Mouse (Mus musculus) brown adipose tissue, adult 24 weeks (tissue): Measurements from ENCODE around the gene Nrxn2. TPM values are rescaled to one million over a fixed set of nuclear protein-coding genes. Genes with fewer than 3 reads are reported as not detected.
A peak's percentile ranks its signal among the peaks of the same experiment; 100 is the strongest.

Source experiments
- H3K27ac ChIP-seq: fragments of 200-500 bp; replicated peaks from 2 replicates; pipeline ENCODE4 v1.5.1; 2012; ENCODE audit warnings: low read depth, mild to moderate bottlenecking, low read length
- H3K4me1 ChIP-seq: fragments of 200-500 bp; 2 replicates; pipeline ENCODE4 v1.6.1; 2012; ENCODE audit warnings: low read length, mixed read lengths; ENCODE audit not compliant: control insufficient read depth, insufficient read depth, insufficient read length
- H3K4me3 ChIP-seq: fragments of 200-500 bp; 2 replicates; pipeline ENCODE4 v1.5.1; 2012; ENCODE audit warnings: low read depth, mild to moderate bottlenecking, low read length, moderate library complexity; ENCODE audit not compliant: insufficient read depth
- polyA plus RNA-seq: library from polyadenylated mRNA; stranded (reverse); fragments of >200 nt; gene quantifications from 2 replicates; pipeline ENCODE4 v1.2.4, GENCODE M21; 2012; ENCODE audit not compliant: missing spikeins, insufficient read depth, insufficient read length

Gene Nrxn2
- polyA plus RNA-seq, 1 experiment: 1.1 TPM

DNA sequence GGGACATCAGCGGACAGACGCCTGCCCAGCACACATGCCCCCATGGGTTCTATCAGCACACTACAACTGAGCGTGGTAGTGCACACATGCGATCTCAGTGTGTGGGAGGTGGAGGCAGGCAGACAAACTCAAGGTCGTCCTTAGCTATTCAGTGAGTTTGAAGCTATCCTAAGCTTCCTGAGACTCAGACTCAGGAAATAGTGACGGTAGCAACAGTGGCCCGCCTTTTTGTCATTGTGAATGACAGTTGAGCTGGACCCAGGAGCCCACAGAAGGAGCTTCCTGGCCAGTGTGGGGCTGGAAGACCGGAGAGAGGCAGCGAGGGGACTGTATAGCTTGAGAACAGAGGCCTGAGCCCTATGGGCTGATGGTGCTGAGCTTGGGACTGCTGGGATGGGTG lies 54.3 kb downstream of the Nrxn2 start:
- no peaks in the 10 kb centered on the region; the same call in 1 of the 2 replicates for H3K4me1 ChIP-seq
- no peak overlapping the region for H3K27ac ChIP-seq
- H3K4me3 ChIP-seq: no peak overlapping the region

DNA sequence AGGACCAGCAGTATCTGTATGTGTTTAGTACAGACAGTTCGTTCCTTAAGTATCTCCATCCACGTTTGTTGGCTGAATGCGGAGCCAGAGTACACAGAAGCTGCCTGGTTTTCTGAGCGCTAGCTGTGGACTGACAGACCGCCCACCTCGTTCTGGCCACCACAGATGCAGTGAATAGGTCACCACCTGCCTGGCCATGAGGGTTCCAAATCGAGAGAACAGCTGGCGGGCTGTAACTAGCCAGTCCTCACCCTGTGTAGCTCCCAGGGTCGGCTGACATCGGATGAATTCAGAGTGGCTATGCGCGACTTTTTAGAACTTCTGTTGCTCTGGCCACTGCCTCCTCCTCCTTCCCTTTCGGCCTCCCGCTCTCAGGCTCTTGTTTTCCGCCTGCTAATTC lies 56.2 kb downstream of the Nrxn2 start:
- no peaks in the 10 kb centered on the region; the same call in 1 of the 2 replicates for H3K4me1 ChIP-seq
- peak overlapping the region; percentile 59 for H3K27ac ChIP-seq
- H3K4me3 ChIP-seq: no peak overlapping the region

DNA sequence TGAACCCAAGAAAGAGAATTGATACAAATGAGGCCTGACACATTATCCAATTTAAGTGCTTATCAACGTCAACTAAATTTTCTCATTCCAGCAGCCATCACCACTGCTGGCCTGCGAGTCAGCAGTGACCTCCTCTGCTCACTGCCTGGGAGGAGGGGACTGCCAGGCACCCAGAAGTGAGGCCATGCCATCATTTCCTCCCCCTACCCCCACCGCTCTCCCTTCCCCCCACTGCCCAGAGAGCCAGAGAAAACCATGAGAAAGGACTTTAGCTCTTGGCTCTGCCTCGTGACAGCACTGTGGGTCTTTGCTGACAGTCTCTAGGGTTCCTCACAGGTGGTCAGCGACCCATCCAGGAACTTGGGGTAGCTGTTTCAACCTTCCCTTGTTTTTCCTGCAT lies 56.6 kb downstream of the Nrxn2 start:
- no peaks in the 10 kb centered on the region; the same call in 1 of the 2 replicates for H3K4me1 ChIP-seq
- H3K4me3 ChIP-seq: no peak overlapping the region
- H3K27ac ChIP-seq: peak overlapping the region; percentile 74

DNA sequence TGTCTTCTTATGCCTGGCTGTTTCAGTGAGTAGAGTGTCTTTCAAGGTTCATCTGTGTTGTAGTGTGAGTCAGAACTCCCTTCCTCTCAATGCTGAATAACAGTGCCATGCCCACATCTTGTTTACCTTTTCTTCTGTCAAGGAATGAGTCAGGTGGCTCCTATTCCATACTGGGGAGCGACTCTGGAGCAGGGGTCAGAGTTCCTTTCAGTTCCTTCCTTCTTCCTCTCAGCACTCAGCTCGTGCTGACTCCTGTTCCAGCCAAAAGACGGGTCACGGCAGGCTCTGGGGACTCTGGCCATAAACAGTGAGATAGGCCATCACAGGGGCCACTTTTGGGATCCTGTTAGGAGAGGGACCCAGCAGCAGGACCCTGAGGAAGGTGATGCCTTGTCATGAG lies 58.5 kb downstream of the Nrxn2 start:
- no peak overlapping the region for H3K27ac ChIP-seq
- H3K4me3 ChIP-seq: no peak overlapping the region
- H3K4me1 ChIP-seq: no peaks in the 10 kb centered on the region; the same call in 1 of the 2 replicates

DNA sequence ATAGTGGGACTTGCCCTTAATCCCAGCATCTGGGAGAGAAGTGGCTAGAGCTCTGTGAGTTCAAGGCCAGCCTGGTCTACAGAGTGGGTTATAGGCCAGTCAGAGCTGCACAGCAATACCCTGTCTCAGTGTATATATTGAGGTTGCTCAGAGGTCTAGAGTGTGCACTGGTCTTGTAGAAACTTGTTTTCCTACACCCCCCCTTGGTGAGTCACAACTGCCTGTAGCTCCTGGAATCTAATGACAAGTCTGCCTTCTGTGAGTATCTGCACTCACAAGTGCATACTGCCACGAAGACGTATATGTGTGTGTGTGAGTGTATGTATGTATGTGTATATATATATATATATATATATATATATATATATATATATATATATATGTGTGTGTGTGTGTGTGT lies 60.0 kb downstream of the Nrxn2 start:
- Histone ChIP-seq H3K4me1 (no peaks in the 10 kb centered on the region; the same call in 1 of the 2 replicates), H3K27ac (no peak overlapping the region), H3K4me3 (no peak overlapping the region)

DNA sequence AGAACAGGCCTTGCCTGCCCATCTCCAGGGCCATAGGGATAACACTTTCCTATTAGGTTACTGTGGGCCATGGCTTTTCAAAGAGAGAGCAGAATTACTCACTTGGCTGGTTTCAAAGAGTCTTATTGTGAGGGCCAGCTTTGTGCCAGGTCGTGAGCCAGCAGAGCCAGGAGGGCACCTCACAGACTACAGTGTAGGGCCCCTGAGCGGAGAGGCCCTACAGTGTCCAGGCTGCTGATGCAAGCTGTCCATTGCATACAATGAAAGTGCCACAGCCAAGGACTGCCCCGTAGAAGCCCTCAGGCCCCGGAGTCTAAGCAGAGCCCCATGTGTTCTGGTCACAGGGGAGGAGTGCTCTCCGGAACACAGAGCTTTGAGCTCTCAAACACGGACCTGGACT lies 64.4 kb downstream of the Nrxn2 start:
- Histone ChIP-seq H3K4me1 (no peaks in the 10 kb centered on the region), H3K27ac (no peak overlapping the region), H3K4me3 (no peak overlapping the region)

DNA sequence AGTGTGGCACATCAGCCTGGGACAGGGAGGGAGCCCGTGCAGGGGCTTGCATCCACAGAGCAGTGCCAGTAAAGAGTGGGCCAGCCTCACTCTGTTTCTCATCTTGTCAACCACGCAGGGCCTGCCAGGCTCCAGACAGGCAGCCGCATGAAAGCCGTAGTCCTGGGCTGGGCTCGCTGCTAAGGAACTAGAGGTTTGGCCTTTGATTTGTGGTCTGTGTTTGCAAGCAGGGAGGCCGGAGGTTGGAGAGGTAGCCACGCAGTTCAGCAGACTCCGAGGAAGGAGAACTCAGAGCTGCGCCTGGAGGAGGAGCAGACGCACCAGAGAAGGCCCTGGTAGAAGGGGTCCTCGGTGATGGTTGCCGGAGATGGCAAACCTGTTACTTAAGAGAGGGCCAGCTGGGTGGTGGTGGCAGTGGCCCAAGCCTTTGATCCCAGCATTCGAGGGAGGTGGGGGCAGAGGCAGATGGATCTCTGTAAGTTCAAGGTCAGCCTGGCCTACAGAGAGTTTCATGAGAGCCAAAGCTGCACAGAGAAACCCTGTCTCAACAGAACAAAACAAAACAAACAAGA lies 66.6 kb downstream of the Nrxn2 start:
- no peak overlapping the region for H3K4me3 ChIP-seq
- H3K4me1 ChIP-seq: no peaks in the 10 kb centered on the region
- no peak overlapping the region for H3K27ac ChIP-seq

DNA sequence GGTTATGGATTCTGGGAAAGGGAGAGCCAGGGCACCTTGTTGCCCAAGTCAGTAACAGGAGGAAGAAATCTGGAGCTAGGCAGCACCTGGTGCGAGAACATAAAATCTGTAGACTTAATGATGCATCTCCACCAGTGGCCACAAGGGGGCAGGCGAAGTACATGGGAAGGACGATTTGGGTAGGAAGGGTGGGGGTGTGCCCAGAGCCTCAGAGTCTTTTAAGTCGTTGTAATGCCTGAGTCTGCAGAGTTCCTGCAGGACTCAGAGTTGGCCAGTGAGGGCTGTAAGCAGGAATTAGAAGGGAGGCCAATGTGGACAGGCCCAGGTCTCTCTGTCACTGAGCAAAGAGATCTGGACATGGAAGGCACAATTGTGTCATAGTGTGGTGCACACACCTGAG lies 70.5 kb downstream of the Nrxn2 start:
- H3K4me3 ChIP-seq: no peak overlapping the region
- no peak overlapping the region for H3K27ac ChIP-seq
- no peaks in the 10 kb centered on the region for H3K4me1 ChIP-seq

DNA sequence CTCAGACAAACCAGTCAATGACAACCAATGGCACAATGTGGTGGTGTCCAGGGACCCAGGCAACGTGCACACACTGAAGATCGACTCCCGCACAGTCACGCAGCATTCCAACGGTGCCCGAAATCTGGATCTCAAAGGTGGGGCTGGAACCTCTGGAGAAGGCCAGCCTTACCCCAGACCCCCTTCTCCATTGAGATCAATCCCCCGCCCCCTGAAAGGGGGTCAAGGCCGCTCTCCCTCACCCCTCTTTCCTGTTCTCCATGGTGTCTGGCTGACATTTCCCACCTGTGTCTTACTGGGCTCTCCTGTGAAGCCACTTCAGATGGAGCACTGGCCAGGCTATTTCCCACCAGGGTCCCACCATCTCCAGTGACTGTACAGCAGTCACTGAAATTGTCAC lies 73.0 kb downstream of the Nrxn2 start:
- Histone ChIP-seq H3K27ac (no peak overlapping the region), H3K4me3 (no peak overlapping the region), H3K4me1 (no peaks in the 10 kb centered on the region)

DNA sequence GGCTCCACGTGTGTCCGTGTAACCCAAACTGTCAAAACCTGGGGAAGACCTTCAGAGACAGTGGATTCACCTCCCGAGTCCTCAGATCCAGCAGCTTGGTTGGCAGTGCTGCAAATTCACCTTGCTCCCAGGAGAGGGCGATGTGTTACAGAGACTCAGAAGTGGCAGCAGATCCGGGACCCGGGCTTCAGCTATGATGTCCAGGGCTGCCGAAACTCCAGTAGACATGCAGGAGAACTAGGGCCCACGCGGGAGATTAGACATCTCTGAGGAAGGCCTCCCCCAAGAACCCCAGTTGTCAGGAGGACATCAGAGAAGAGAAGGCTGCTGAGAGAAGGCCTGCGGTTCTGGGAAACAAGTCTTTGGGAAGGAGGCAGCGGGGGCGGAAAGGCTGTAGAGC lies 73.6 kb downstream of the Nrxn2 start:
- Histone ChIP-seq H3K4me3 (no peak overlapping the region), H3K27ac (no peak overlapping the region), H3K4me1 (no peaks in the 10 kb centered on the region)

DNA sequence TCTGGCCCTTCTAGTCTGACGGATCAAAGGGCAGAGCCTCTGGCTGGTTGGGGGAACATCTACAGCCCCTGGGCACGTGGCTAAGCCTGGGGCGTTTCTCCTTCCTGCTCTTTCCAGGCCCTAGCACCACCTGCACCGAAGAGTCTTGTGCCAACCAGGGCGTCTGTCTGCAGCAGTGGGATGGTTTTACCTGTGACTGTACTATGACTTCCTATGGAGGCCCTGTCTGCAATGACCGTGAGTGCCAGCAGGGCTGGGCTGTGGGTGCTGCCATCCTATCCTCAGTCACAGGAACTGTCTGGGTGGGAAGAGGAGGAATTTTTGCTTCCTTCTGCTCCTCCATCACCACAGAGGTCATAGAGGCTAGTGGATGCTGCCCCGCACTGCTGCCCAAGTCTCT lies 74.7 kb downstream of the Nrxn2 start:
- Histone ChIP-seq H3K4me1 (no peaks in the 10 kb centered on the region), H3K4me3 (no peak overlapping the region), H3K27ac (no peak overlapping the region)

DNA sequence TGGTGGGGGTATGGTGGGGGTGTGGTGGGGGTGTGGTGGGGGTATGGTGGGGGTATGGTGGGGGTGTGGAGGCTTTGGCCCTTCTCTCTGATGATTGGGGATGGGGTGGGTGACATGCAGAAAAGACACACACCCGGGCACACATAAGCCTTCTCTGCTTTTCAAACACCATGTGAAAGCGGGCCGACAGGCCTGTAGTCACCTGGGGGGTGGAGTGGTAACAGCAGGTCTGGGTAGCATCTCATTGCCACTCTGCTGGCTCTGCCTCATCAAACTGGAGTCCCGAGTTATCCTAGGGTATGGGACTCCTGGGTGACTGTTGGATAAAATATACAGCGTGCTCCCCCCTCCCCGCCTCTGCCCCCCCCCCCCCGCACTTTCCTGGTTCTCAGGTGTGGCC lies 75.5 kb downstream of the Nrxn2 start:
- H3K4me1 ChIP-seq: no peaks in the 10 kb centered on the region
- no peak overlapping the region for H3K27ac ChIP-seq
- H3K4me3 ChIP-seq: no peak overlapping the region

DNA sequence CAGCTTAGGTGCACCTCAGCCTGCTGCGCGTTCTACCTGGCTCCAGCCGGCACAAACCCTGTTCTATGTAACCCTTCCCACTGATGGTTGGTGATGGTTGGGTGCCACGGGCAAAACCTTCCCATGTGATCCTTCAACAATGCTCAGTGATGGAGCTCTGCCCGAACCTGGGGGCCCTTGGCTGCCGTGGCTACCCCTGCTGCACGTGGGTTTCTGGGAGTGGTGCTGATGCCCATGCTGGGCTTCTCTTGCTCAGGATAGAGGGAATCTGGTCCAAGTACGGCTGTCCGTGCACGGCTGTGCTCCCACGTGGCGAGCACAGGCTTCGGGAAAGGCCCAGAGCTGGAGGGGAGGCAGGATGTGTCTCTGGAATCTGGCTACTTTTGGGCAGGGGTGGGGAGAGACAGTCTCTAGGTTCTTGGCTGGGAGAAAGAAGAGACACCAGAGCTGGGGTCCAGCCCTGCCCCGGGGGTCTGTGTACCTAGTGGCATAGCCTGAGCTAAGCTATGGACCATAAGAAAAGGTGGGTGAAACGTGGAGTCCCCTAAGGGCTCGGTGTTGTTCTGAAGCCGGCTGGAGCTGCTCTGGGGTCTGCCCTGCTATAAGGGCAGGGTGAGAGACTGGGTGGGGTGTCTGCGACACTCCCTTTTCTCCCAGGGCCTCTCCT lies 76.1 kb downstream of the Nrxn2 start:
- H3K27ac ChIP-seq: no peak overlapping the region
- no peak overlapping the region for H3K4me3 ChIP-seq
- no peaks in the 10 kb centered on the region for H3K4me1 ChIP-seq

DNA sequence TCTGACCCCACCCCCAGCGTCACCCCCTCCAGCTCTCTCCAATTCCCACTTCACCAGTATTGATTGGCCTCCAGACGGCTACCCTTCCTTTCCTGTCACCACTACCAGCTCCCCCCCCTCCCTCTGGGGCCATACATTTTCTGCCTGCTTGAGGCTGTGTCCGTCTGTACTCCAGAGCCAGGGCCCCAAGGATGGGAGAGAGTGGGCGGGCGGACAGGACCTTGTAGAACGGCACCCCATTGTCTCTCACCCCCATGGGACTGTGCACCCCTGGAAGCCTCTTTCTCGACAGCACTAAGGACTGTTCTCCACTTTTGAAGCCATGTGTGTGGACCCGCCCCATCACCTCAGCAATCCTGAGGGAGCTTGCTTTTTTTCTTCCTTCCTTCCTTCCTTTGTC lies 77.2 kb downstream of the Nrxn2 start:
- no peaks in the 10 kb centered on the region for H3K4me1 ChIP-seq
- H3K4me3 ChIP-seq: no peak overlapping the region
- H3K27ac ChIP-seq: no peak overlapping the region

DNA sequence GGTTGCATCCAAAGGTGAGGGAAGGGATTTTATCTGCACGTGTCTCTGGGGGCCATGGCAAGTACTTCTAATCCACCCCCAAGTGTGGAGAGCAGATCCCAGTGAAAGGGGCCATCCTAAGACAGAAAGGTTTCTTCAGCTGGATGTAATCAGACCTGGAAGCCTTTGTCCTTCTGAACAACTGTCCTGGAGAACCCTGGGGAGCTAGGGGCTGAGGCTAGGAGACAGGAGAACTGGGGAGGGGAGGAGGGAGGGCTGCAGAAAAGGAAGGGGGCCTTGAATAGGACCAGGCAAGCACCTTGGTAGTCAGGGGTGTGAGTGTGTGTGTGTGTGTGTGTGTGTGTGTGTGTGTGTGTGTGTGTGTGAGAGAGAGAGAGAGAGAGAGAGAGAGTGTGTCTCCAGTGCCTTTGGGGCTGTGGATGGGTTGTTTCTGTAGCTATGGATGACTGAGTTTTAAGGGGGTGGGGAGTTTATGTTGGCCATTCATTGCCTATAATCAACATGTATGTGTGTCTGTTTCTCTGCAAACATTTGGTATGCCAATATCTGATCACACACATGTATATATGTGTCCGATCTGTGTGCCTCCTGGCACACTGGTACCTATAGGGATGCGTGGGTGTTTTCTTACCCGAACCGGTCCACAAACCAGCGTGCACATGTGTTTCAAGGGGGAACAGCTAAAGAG lies 78.1 kb downstream of the Nrxn2 start:
- Histone ChIP-seq H3K4me1 (no peaks in the 10 kb centered on the region), H3K27ac (no peak overlapping the region), H3K4me3 (no peak overlapping the region)
